Mouse (Mus musculus): Measurements from ENCODE around the gene Hs6st1. TPM values are rescaled to one million over a fixed set of nuclear protein-coding genes. Genes with fewer than 3 reads are reported as not detected.
A peak's percentile ranks its signal among the peaks of the same experiment; 100 is the strongest.

The Hs6st1 gene
- polyA plus RNA-seq, 1 experiment from 2014 or later: 24.1 TPM

GRCm38 (mm10) chr1:36090011-36090721 is 22.0 kb downstream of the Hs6st1 start:
- H3K36me3 ChIP-seq: peaks cover 18% of the 10 kb centered on the region
- H3K4me1 ChIP-seq: peaks cover 56% of the 10 kb centered on the region
- 68% methylated on average over 6 of the region's 6 CpGs for WGBS
- no peak overlapping the region for H3K9ac ChIP-seq (replicated peaks)
- no peak for ATAC-seq (ENCODE audit: low FRiP score)
- no peak overlapping the region; the same call in 1 of the 2 replicates for H3K27ac ChIP-seq (replicated peaks)
- H3K27me3 ChIP-seq (replicated peaks): no peaks in the 10 kb centered on the region
- H3K4me3 ChIP-seq (replicated peaks): no peak overlapping the region
- H3K9me3 ChIP-seq (replicated peaks): no peaks in the 10 kb centered on the region
- no peak overlapping the region for H3K4me2 ChIP-seq

GRCm38 (mm10) chr1:36090722-36091110 is 22.5 kb downstream of the Hs6st1 start:
- peaks cover 61% of the 10 kb centered on the region for H3K4me1 ChIP-seq
- H3K27me3 ChIP-seq (replicated peaks): no peaks in the 10 kb centered on the region
- no peak overlapping the region for H3K9ac ChIP-seq (replicated peaks)
- H3K4me2 ChIP-seq: no peak overlapping the region
- WGBS: 92% methylated on average over 4 of the region's 4 CpGs
- no peak overlapping the region for H3K4me3 ChIP-seq (replicated peaks)
- no peaks in the 10 kb centered on the region for H3K9me3 ChIP-seq (replicated peaks)
- 0 out of 2 replicates have a peak, but pooled peaks have one; percentile 15 for ATAC-seq (ENCODE audit: low FRiP score)
- H3K27ac ChIP-seq (replicated peaks): no peak overlapping the region
- H3K36me3 ChIP-seq: peaks cover 18% of the 10 kb centered on the region

GRCm38 (mm10) chr1:36091246-36091645 is 23.0 kb downstream of the Hs6st1 start:
- WGBS: 59% methylated on average over 6 of the region's 6 CpGs
- ATAC-seq (ENCODE audit: low FRiP score): no peak
- H3K4me1 ChIP-seq: peaks cover 65% of the 10 kb centered on the region

GRCm38 (mm10) chr1:36093741-36094140 is 25.5 kb downstream of the Hs6st1 start:
- H3K27ac ChIP-seq (replicated peaks): no peak overlapping the region
- no peak overlapping the region for H3K9ac ChIP-seq (replicated peaks)
- no peaks in the 10 kb centered on the region for H3K27me3 ChIP-seq (replicated peaks)
- no peak overlapping the region for H3K4me2 ChIP-seq
- peaks cover 42% of the 10 kb centered on the region for H3K4me1 ChIP-seq
- H3K36me3 ChIP-seq: peaks cover 13% of the 10 kb centered on the region
- H3K9me3 ChIP-seq (replicated peaks): no peaks in the 10 kb centered on the region
- no peak overlapping the region for H3K4me3 ChIP-seq (replicated peaks)
- 96% methylated on average over 8 of the region's 8 CpGs for WGBS
- ATAC-seq (ENCODE audit: low FRiP score): no peak

More at GRCm38 (mm10) chr1:36091246-36091645, 23.0 kb downstream of the Hs6st1 start:
- no peak overlapping the region for H3K27ac ChIP-seq (replicated peaks)
- H3K9ac ChIP-seq (replicated peaks): no peak overlapping the region
- H3K4me3 ChIP-seq (replicated peaks): no peak overlapping the region
- H3K9me3 ChIP-seq (replicated peaks): no peaks in the 10 kb centered on the region
- peaks cover 15% of the 10 kb centered on the region for H3K36me3 ChIP-seq
- no peak overlapping the region for H3K4me2 ChIP-seq
- H3K27me3 ChIP-seq (replicated peaks): no peaks in the 10 kb centered on the region

- peaks cover 23% of the 10 kb centered on the region for H3K4me1 ChIP-seq
- WGBS: 82% methylated on average over 12 of the region's 12 CpGs
- no peak overlapping the region for H3K27ac ChIP-seq (replicated peaks)
- no peaks in the 10 kb centered on the region for H3K9me3 ChIP-seq (replicated peaks)
- peaks cover 13% of the 10 kb centered on the region for H3K36me3 ChIP-seq
- no peaks in the 10 kb centered on the region for H3K27me3 ChIP-seq (replicated peaks)
- H3K4me3 ChIP-seq (replicated peaks): no peak overlapping the region
- H3K9ac ChIP-seq (replicated peaks): no peak overlapping the region
- H3K4me2 ChIP-seq: no peak overlapping the region
- ATAC-seq (ENCODE audit: low FRiP score): peak; percentile 48; the same call in 1 of the 2 replicates
These were observed 27.4 kb downstream of the Hs6st1 start for GRCm38 (mm10) chr1:36095423-36096272.

- H3K4me3 ChIP-seq (replicated peaks): no peak overlapping the region
- H3K9ac ChIP-seq (replicated peaks): no peak overlapping the region
- H3K4me1 ChIP-seq: peaks cover 17% of the 10 kb centered on the region; the same call in 1 of the 2 replicates
- H3K36me3 ChIP-seq: peaks cover 32% of the 10 kb centered on the region
- H3K27me3 ChIP-seq (replicated peaks): no peaks in the 10 kb centered on the region
- no peak for ATAC-seq (ENCODE audit: low FRiP score)
- H3K27ac ChIP-seq (replicated peaks): no peak overlapping the region
- H3K9me3 ChIP-seq (replicated peaks): no peaks in the 10 kb centered on the region
- H3K4me2 ChIP-seq: no peak overlapping the region
- WGBS: 92% methylated on average over 4 of the region's 4 CpGs
These were observed 30.2 kb downstream of the Hs6st1 start for GRCm38 (mm10) chr1:36098432-36098831.

GRCm38 (mm10) chr1:36100371-36100770 is 32.2 kb downstream of the Hs6st1 start:
- Histone ChIP-seq H3K4me3 (replicated peaks) (no peak overlapping the region), H3K9ac (replicated peaks) (no peak overlapping the region), H3K27me3 (replicated peaks) (no peaks in the 10 kb centered on the region), H3K4me1 (peaks cover 11% of the 10 kb centered on the region; the same call in 1 of the 2 replicates), H3K27ac (replicated peaks) (no peak overlapping the region), H3K4me2 (no peak overlapping the region), H3K36me3 (peaks cover 38% of the 10 kb centered on the region), H3K9me3 (replicated peaks) (no peaks in the 10 kb centered on the region)
- no peak for ATAC-seq (ENCODE audit: low FRiP score)
- 94% methylated on average over 3 of the region's 3 CpGs for WGBS

- H3K36me3 ChIP-seq: peaks cover 51% of the 10 kb centered on the region
- no peaks in the 10 kb centered on the region for H3K9me3 ChIP-seq (replicated peaks)
- WGBS: 89% methylated on average over 11 of the region's 11 CpGs
These were observed 37.9 kb downstream of the Hs6st1 start for GRCm38 (mm10) chr1:36105917-36106706.

GRCm38 (mm10) chr1:36109987-36110386 is 41.8 kb downstream of the Hs6st1 start:
- no peaks in the 10 kb centered on the region for H3K9me3 ChIP-seq (replicated peaks)
- H3K9ac ChIP-seq (replicated peaks): no peak overlapping the region
- H3K27ac ChIP-seq (replicated peaks): no peak overlapping the region
- peaks cover 19% of the 10 kb centered on the region for H3K36me3 ChIP-seq
- H3K27me3 ChIP-seq (replicated peaks): no peaks in the 10 kb centered on the region
- no peaks in the 10 kb centered on the region for H3K4me1 ChIP-seq
- ATAC-seq (ENCODE audit: low FRiP score): no peak
- H3K4me3 ChIP-seq (replicated peaks): no peak overlapping the region
- H3K4me2 ChIP-seq: no peak overlapping the region
- WGBS: 85% methylated on average over 4 of the region's 4 CpGs

More at GRCm38 (mm10) chr1:36105917-36106706, 37.9 kb downstream of the Hs6st1 start:
- Histone ChIP-seq H3K9ac (replicated peaks) (no peak overlapping the region), H3K27ac (replicated peaks) (no peak overlapping the region), H3K4me2 (no peak overlapping the region), H3K27me3 (replicated peaks) (no peaks in the 10 kb centered on the region), H3K4me1 (no peaks in the 10 kb centered on the region), H3K4me3 (replicated peaks) (no peak overlapping the region)
- ATAC-seq (ENCODE audit: low FRiP score): no peak

GRCm38 (mm10) chr1:36112665-36113064 is 44.5 kb downstream of the Hs6st1 start:
- no peak overlapping the region for H3K4me2 ChIP-seq
- H3K27me3 ChIP-seq (replicated peaks): no peaks in the 10 kb centered on the region
- ATAC-seq (ENCODE audit: low FRiP score): no peak
- H3K9ac ChIP-seq (replicated peaks): no peak overlapping the region
- no peaks in the 10 kb centered on the region for H3K36me3 ChIP-seq
- 92% methylated on average over 3 of the region's 3 CpGs for WGBS
- H3K4me3 ChIP-seq (replicated peaks): no peak overlapping the region
- H3K27ac ChIP-seq (replicated peaks): no peak overlapping the region
- no peaks in the 10 kb centered on the region for H3K4me1 ChIP-seq
- no peaks in the 10 kb centered on the region for H3K9me3 ChIP-seq (replicated peaks)

- Histone ChIP-seq H3K27me3 (replicated peaks) (no peaks in the 10 kb centered on the region), H3K36me3 (no peaks in the 10 kb centered on the region), H3K9ac (replicated peaks) (no peak overlapping the region), H3K4me3 (replicated peaks) (no peak overlapping the region), H3K4me1 (no peaks in the 10 kb centered on the region), H3K27ac (replicated peaks) (no peak overlapping the region), H3K4me2 (no peak overlapping the region), H3K9me3 (replicated peaks) (no peaks in the 10 kb centered on the region)
- no peak for ATAC-seq (ENCODE audit: low FRiP score)
- WGBS: 87% methylated on average over 8 of the region's 8 CpGs
These were observed 45.5 kb downstream of the Hs6st1 start for GRCm38 (mm10) chr1:36113670-36114069.

All from neural tube, embryonic 15.5 days (tissue).